Comparison of ENCODE assay signal across 8 mouse cellular contexts in the genomic region with DNA sequence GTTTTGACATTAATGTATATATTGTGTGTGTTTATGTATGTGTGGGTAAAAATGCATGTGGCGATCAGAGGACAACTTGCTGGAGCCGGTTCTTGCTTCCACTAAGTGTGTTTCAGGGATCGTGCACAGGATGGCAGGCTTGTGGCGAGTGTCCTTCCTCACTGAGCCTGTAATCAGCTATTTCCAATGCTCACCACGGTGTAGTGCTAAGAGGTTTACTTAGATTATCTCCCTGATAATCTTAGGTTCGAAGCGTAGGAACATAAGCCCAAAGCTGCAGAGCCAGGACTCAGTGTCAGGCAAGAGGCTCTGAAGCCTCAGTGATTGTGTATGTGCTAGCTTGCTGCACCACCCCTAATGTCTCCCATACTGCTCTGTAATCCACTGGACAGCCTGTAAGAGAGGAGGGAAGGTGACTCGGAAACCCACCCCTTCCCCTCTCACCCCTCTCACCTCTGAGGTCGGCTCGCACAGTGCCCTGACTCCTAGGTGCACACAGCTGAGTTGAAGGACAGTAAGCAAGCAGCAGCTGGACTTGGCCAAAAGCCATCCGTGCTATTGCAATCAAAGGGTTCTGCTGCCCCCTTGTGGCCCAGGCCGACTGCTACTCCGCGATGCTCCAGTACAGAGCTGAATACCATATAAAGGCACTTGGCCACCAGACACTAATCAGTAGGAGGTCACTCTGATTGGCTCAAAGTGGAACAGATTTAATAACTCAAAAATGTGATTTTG. TPM values are rescaled to one million over a fixed set of nuclear protein-coding genes. Genes with fewer than 3 reads are reported as not detected.
A peak's percentile ranks its signal among the peaks of the same experiment; 100 is the strongest.
DNase-seq lines count a peak whose midpoint lies in the region; ATAC-seq and TF ChIP-seq lines count a peak whose summit lies in the region.

No protein-coding gene starts in this region.

- no peak overlapping the region for H3K4me3 ChIP-seq in bone marrow macrophage, adult 2 months (ENCODE audit: insufficient read depth, low read length)
- H3K4me3 ChIP-seq in embryonic fibroblast, embryonic 13.5 days (ENCODE audit: insufficient read depth, low read length), result no peak overlapping the region
- H3K4me3 ChIP-seq in heart, embryonic 10.5 days, result no peak overlapping the region
- H3K4me3 ChIP-seq in kidney, embryonic 14.5 days (ENCODE audit: low read length), result no peak overlapping the region
- H3K4me3 ChIP-seq in limb, embryonic 14.5 days (replicated peaks; ENCODE audit: low read length), result no peak overlapping the region
- no peak overlapping the region for H3K4me3 ChIP-seq in midbrain, postnatal 0 days (ENCODE audit: low read depth, low read length)

- TF ChIP-seq CTCF in bone marrow macrophage, adult 2 months (IDR thresholded peaks at IDR 0.05; ENCODE audit: low read depth, low read length), result peak; percentile 93
- peak; percentile 89 for TF ChIP-seq CTCF in embryonic fibroblast, embryonic 13.5 days (IDR thresholded peaks at IDR 0.05; ENCODE audit: borderline replicate concordance, insufficient read depth, low read length)
- TF ChIP-seq CTCF in midbrain, postnatal 0 days (IDR thresholded peaks at IDR 0.05), result peak; percentile 98

- H3K9me3 ChIP-seq in heart, embryonic 10.5 days, result no peaks in the 10 kb centered on the region
- no peaks in the 10 kb centered on the region for H3K9me3 ChIP-seq in kidney, embryonic 14.5 days (ENCODE audit: control insufficient read depth, low read length)
- H3K9me3 ChIP-seq in limb, embryonic 14.5 days (ENCODE audit: control insufficient read depth, low read length), result no peaks in the 10 kb centered on the region
- no peaks in the 10 kb centered on the region for H3K9me3 ChIP-seq in midbrain, postnatal 0 days (ENCODE audit: low read length)

- WGBS in heart, embryonic 10.5 days, result 29% methylated on average over 14 of the region's 14 CpGs
- 36% methylated on average over 14 of the region's 14 CpGs for WGBS in kidney, embryonic 14.5 days
- 34% methylated on average over 14 of the region's 14 CpGs for WGBS in limb, embryonic 14.5 days
- 31% methylated on average over 14 of the region's 14 CpGs for WGBS in midbrain, postnatal 0 days

- 0 out of 2 replicates have a peak, but pooled peaks cover 2% of the 10 kb centered on the region for H3K4me1 ChIP-seq in bone marrow macrophage, adult 2 months (ENCODE audit: control insufficient read depth, insufficient read depth, low read length)
- peaks cover 3% of the 10 kb centered on the region; the same call in 1 of the 2 replicates for H3K4me1 ChIP-seq in embryonic fibroblast, embryonic 13.5 days (ENCODE audit: control insufficient read depth, insufficient read depth, low read length)
- peaks cover 50% of the 10 kb centered on the region for H3K4me1 ChIP-seq in heart, embryonic 10.5 days
- no peaks in the 10 kb centered on the region for H3K4me1 ChIP-seq in kidney, embryonic 14.5 days (ENCODE audit: control insufficient read depth, insufficient read depth, low read length)
- peaks cover 12% of the 10 kb centered on the region; the same call in 1 of the 2 replicates for H3K4me1 ChIP-seq in limb, embryonic 14.5 days (ENCODE audit: control insufficient read depth, insufficient read depth, low read length)
- no peaks in the 10 kb centered on the region for H3K4me1 ChIP-seq in midbrain, postnatal 0 days (ENCODE audit: insufficient read depth, low read length)

- H3K9ac ChIP-seq in kidney, embryonic 14.5 days (ENCODE audit: low read depth, low read length), result no peak overlapping the region
- no peak overlapping the region for H3K9ac ChIP-seq in limb, embryonic 14.5 days (ENCODE audit: low read depth, low read length, severe bottlenecking)
- 0 out of 2 replicates have a peak overlapping the region, but pooled peaks have one; percentile 13 for H3K9ac ChIP-seq in midbrain, postnatal 0 days (replicated peaks; ENCODE audit: low read length, poor library complexity, severe bottlenecking)

- H3K27ac ChIP-seq in bone marrow macrophage, adult 2 months (ENCODE audit: insufficient read depth, low read depth, low read length), result no peak overlapping the region
- no peak overlapping the region for H3K27ac ChIP-seq in embryonic fibroblast, embryonic 13.5 days (ENCODE audit: insufficient read depth, low read length)
- H3K27ac ChIP-seq in heart, embryonic 10.5 days, result peak overlapping the region; percentile 66
- no peak overlapping the region for H3K27ac ChIP-seq in kidney, embryonic 14.5 days (ENCODE audit: low read depth, low read length)
- no peak overlapping the region for H3K27ac ChIP-seq in limb, embryonic 14.5 days (replicated peaks; ENCODE audit: low read depth, low read length)
- peak overlapping the region; percentile 47; the same call in 1 of the 2 replicates for H3K27ac ChIP-seq in midbrain, postnatal 0 days (ENCODE audit: low read depth, low read length)

- ATAC-seq in kidney, embryonic 14.5 days (ENCODE audit: low FRiP score, low TSS enrichment), result peak; percentile 87
- ATAC-seq in limb, embryonic 14.5 days (ENCODE audit: low FRiP score, low read depth), result peak; percentile 85
- ATAC-seq in midbrain, postnatal 0 days (ENCODE audit: low FRiP score), result peak; percentile 87

- H3K27me3 ChIP-seq in heart, embryonic 10.5 days (ENCODE audit: insufficient read depth, poor library complexity, severe bottlenecking), result no peaks in the 10 kb centered on the region
- no peaks in the 10 kb centered on the region for H3K27me3 ChIP-seq in kidney, embryonic 14.5 days (ENCODE audit: control insufficient read depth, insufficient read depth, low read length)
- H3K27me3 ChIP-seq in limb, embryonic 14.5 days (ENCODE audit: control insufficient read depth, insufficient read depth, low read length), result no peaks in the 10 kb centered on the region
- H3K27me3 ChIP-seq in midbrain, postnatal 0 days (ENCODE audit: insufficient read depth, low read length), result no peaks in the 10 kb centered on the region

- no peak overlapping the region for H3K4me2 ChIP-seq in kidney, embryonic 14.5 days (replicated peaks; ENCODE audit: low read depth, low read length)
- no peak overlapping the region for H3K4me2 ChIP-seq in limb, embryonic 14.5 days (replicated peaks; ENCODE audit: low read depth, low read length, severe bottlenecking)
- no peak overlapping the region for H3K4me2 ChIP-seq in midbrain, postnatal 0 days (ENCODE audit: low read depth, low read length, poor library complexity, severe bottlenecking)

- DNase-seq in B cell, adult 2 months, result peak; percentile 86 to 87
- DNase-seq in heart, embryonic 10.5 days (ENCODE audit: low spot score), result peak; percentile 97
- peak; percentile 95 for DNase-seq in limb, embryonic 14.5 days (ENCODE audit: low spot score)
- peak; percentile 96 for DNase-seq in midbrain, postnatal 0 days (ENCODE audit: low spot score)
- DNase-seq in spleen, postnatal 10 days (ENCODE audit: low spot score in 2 of 2), result peak; percentile 96 to 97

- TF ChIP-seq POLR2A in bone marrow macrophage, adult 2 months (IDR thresholded peaks at IDR 0.05; ENCODE audit: borderline replicate concordance, low read depth, low read length), result no peak
- TF ChIP-seq POLR2A in embryonic fibroblast, embryonic 13.5 days (IDR thresholded peaks at IDR 0.05; ENCODE audit: low read depth, low read length), result no peak
- no peak for TF ChIP-seq POLR2A in limb, embryonic 14.5 days (IDR thresholded peaks at IDR 0.05; ENCODE audit: borderline replicate concordance, extremely low read depth, insufficient read depth, insufficient read length)

- no peaks in the 10 kb centered on the region for H3K36me3 ChIP-seq in heart, embryonic 10.5 days
- H3K36me3 ChIP-seq in kidney, embryonic 14.5 days (ENCODE audit: control insufficient read depth, insufficient read depth, low read length), result no peaks in the 10 kb centered on the region
- no peaks in the 10 kb centered on the region for H3K36me3 ChIP-seq in limb, embryonic 14.5 days (ENCODE audit: control insufficient read depth, insufficient read depth, low read length)
- no peaks in the 10 kb centered on the region for H3K36me3 ChIP-seq in midbrain, postnatal 0 days (ENCODE audit: insufficient read depth, low read length)

RNA-seq across cellular contexts. Expression of gene St3gal3, which starts 51.3 kb away (rescaled TPM):
- polyA plus RNA-seq in bone marrow macrophage, adult 2 months (2012; ENCODE audit: insufficient read depth, insufficient read length, missing spikeins), result 15.1 and 18.6 TPM in 2 replicates
- 21.5 and 30.7 TPM in 2 replicates for polyA plus RNA-seq in embryonic fibroblast, embryonic 13.5 days (2011; ENCODE audit: insufficient read length, low read depth, missing spikeins)
- polyA plus RNA-seq in heart, embryonic 10.5 days (2016; fragmentation: Nextera tagmentation; extraction: Ambion mirVana), result 6.6 and 7.2 TPM in 2 replicates
- polyA plus RNA-seq in kidney, embryonic 14.5 days (2014; fragmentation: Nextera tagmentation; extraction: Ambion mirVana), result 6.8 and 11.0 TPM in 2 replicates
- 26.1 and 30.9 TPM in 2 replicates for polyA plus RNA-seq in limb, embryonic 14.5 days (2012; rRNA removed)
- 4.8 and 5.4 TPM in 2 replicates for polyA plus RNA-seq in limb, embryonic 14.5 days (2014; fragmentation: Nextera tagmentation; extraction: Ambion mirVana)
- 41.9 and 46.3 TPM in 2 replicates for total RNA-seq in midbrain, postnatal 0 days (2014; rRNA removed)
- 10.6 and 10.7 TPM in 2 replicates for polyA plus RNA-seq in midbrain, postnatal 0 days (2015; fragmentation: Nextera tagmentation; extraction: Ambion mirVana)

Comparison
In these comparisons a context has a peak if more than half of its experiments do, and no peak if none do; other contexts are left out.
1. H3K27ac ChIP-seq: peak in heart, embryonic 10.5 days (single experiment) and midbrain, postnatal 0 days (single experiment); none in bone marrow macrophage, adult 2 months (single experiment), embryonic fibroblast, embryonic 13.5 days (single experiment), kidney, embryonic 14.5 days (single experiment) and limb, embryonic 14.5 days (single experiment).
2. Peak in every context shown above with its lines, with median percentiles within 50 percentile points of each other: DNase-seq, CTCF ChIP-seq and ATAC-seq.